Mouse (Mus musculus) heart, embryonic 10.5 days (tissue): ENCODE results near the gene Clcf1. TPM values are rescaled to one million over a fixed set of nuclear protein-coding genes. Genes with fewer than 3 reads are reported as not detected.
"Not testable (repeated sequence)": the region's sequence is repeated elsewhere in the genome, so short reads cannot be mapped to it uniquely, and the experiment has no call there.

ENCODE experiments used
- DNase-seq: peaks from one replicate; pipeline ENCODE4 v3.0.0-alpha.2; 2017; ENCODE audit warnings: low spot score
- H3K27ac ChIP-seq: fragments of 300-500 bp; sonication (generic); 2 replicates; pipeline ENCODE4 v1.5.1; 2016; ENCODE audit warnings: mild to moderate bottlenecking
- H3K27me3 ChIP-seq: fragments of 300-500 bp; sonication (generic); 2 replicates; pipeline ENCODE4 v1.6.1; 2016; ENCODE audit warnings: mild to moderate bottlenecking; ENCODE audit not compliant: poor library complexity, insufficient read depth, severe bottlenecking
- H3K36me3 ChIP-seq: fragments of 300-500 bp; sonication (generic); 2 replicates; pipeline ENCODE4 v1.6.1; 2016; ENCODE audit warnings: mild to moderate bottlenecking, moderate library complexity
- H3K4me1 ChIP-seq: fragments of 300-500 bp; sonication (generic); 2 replicates; pipeline ENCODE4 v1.6.1; 2016; ENCODE audit warnings: mild to moderate bottlenecking
- H3K4me3 ChIP-seq: fragments of 300-500 bp; sonication (generic); 2 replicates; pipeline ENCODE4 v1.5.1; 2016; ENCODE audit warnings: mild to moderate bottlenecking, moderate library complexity
- H3K9me3 ChIP-seq: fragments of 300-500 bp; sonication (generic); 2 replicates; pipeline ENCODE4 v1.6.1; 2016; ENCODE audit warnings: mild to moderate bottlenecking, moderate library complexity
- WGBS: fragments of 180-500 bp; shearing (Covaris S2); methylation state at CpG from one replicate; pipeline ENCODE4 v1.1.7; 2016; 5-methylcytosine and 5-hydroxymethylcytosine counted together
- polyA plus RNA-seq: library from polyadenylated mRNA; unstranded; fragments of >200 nt; fragmentation: Nextera tagmentation; extraction: Ambion mirVana; gene quantifications from 2 replicates; pipeline ENCODE4 v1.2.1, GENCODE M21; 2016

Gene Clcf1
- polyA plus RNA-seq, 1 experiment from 2014 or later, result 3.4 TPM

DNA sequence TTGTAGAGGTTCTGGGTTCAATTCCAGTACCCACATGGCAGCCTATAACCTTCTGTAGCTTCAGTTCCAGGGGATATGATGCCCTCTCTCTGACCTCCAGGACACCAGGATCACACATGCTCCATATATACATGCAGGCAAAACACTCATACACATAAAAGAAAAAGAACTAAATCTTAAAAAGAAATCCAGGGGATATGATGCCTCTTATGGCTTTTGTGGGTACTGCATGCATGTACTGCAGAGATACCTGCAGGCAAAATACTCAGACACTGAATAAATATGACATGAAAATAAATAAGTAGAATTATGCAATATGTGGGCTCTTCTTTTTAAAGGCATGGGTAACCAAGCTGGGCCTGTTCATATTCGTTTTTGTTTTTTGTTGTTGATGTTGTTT, 33.0 kb downstream of the Clcf1 start:
- no peak overlapping the region for H3K4me3 ChIP-seq
- no peak overlapping the region for H3K27ac ChIP-seq
- 51% methylated on average over 1 of the region's 1 CpGs for WGBS
- no peak for DNase-seq
- H3K36me3 ChIP-seq, result no peaks in the 10 kb centered on the region
- H3K27me3 ChIP-seq, result no peaks in the 10 kb centered on the region
- H3K9me3 ChIP-seq, result no peaks in the 10 kb centered on the region
- no peaks in the 10 kb centered on the region for H3K4me1 ChIP-seq

GRCm38 (mm10) chr19:4248683-4249082, 34.6 kb downstream of the Clcf1 start:
- 63% methylated on average over 1 of the region's 1 CpGs for WGBS
- H3K9me3 ChIP-seq, H3K36me3 ChIP-seq, H3K27ac ChIP-seq, H3K4me3 ChIP-seq, H3K27me3 ChIP-seq, DNase-seq, H3K4me1 ChIP-seq: not testable (repeated sequence)

DNA sequence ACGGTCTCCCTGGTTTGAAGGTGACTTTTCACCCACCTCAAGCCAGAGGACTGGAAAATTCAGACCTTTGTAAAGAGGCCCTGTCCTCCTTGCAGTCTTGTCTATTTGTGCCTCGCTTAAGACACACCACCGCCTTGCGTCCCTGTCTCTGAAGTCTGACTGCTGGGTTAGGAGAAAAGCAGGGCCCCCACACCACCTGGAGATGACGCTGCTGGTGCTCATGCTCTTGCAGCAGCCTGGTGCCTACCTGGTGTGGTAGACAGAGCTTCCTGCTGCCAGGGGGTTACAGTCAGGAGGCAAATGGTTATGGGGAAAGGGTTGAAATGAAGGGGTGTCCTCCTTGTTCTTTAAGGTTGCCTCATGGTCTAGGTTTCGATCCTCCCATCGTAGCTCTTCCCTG, 40.2 kb downstream of the Clcf1 start:
- no peak for DNase-seq
- Histone ChIP-seq H3K4me1 (peaks cover 21% of the 10 kb centered on the region), H3K27me3 (peaks cover 4% of the 10 kb centered on the region; the same call in 1 of the 2 replicates), H3K9me3 (no peaks in the 10 kb centered on the region), H3K4me3 (no peak overlapping the region), H3K27ac (no peak overlapping the region), H3K36me3 (no peaks in the 10 kb centered on the region)
- 77% methylated on average over 7 of the region's 7 CpGs for WGBS

DNA sequence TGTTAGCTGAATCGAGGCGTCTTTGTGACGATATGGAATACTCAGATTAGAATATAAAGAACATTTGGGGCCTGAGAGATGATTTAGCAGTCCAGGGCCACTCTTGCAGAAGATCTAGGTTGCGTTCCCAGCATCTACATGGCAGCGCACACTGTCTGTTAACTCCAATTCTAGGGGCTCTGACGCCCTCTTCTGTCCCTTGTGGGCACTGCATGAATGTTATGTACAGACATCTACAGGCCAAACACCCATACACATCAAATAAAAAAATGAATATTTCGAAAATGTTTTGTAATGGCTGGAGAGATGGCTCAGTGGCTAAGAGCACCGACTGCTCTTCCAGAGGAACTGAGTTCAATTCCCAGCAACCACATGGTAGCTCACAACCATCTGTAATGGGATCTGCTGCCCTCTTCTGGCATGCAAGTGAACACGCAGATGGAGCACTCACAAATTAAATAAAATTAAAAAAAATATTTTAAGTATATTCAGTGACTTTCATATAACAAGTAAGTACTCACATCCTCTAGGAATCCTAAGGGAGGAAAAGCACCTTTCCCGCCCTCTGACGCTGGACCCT, 41.6 kb downstream of the Clcf1 start:
- WGBS, result 69% methylated on average over 11 of the region's 11 CpGs
- H3K27me3 ChIP-seq, result peaks cover 4% of the 10 kb centered on the region; the same call in 1 of the 2 replicates
- H3K4me3 ChIP-seq, result no peak overlapping the region
- DNase-seq, result no peak
- no peak overlapping the region for H3K27ac ChIP-seq
- peaks cover 26% of the 10 kb centered on the region for H3K4me1 ChIP-seq
- no peaks in the 10 kb centered on the region for H3K9me3 ChIP-seq
- no peaks in the 10 kb centered on the region for H3K36me3 ChIP-seq

DNA sequence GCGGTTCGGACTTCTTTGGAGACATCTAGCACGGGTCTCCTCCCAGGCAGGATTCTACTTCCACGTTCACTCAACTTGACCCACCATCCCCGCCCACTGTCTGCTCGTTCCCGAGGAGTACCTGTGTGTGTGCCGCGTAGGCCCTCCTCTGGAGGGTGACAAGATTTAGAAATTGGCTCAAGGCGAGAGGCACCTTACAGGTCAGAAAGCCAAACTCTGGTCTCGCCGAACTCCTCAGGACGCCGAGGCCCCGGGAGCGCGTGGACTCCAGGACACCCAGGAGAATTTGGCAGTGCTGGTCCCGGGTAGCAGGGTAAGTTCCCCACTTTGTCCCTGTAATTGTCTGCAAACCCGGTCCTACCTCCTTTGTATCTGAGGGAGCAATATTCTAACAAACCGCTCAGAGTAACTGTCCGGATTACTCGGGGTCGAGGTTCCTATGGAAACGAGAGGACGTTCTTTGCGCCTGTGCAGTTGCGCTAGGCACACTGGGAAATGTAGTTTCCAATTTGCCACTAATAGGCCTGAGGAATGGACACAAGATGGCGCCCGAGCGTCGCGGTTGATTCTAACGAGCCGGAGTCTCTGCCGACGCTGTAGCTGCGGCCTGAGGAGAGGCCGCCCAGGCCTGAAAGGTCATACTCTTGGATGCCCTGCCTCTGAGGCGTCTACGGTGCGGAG, 43.3 kb downstream of the Clcf1 start:
- Histone ChIP-seq H3K4me3 (peak overlapping the region; percentile 69), H3K27ac (peak overlapping the region; percentile 81), H3K36me3 (no peaks in the 10 kb centered on the region), H3K27me3 (peaks cover 4% of the 10 kb centered on the region; the same call in 1 of the 2 replicates), H3K4me1 (peaks cover 30% of the 10 kb centered on the region), H3K9me3 (no peaks in the 10 kb centered on the region)
- WGBS, result 1% methylated on average over 41 of the region's 41 CpGs
- peak; percentile 95 for DNase-seq

- Histone ChIP-seq H3K9me3 (no peaks in the 10 kb centered on the region), H3K27ac (peak overlapping the region; percentile 81), H3K4me1 (peaks cover 30% of the 10 kb centered on the region), H3K36me3 (no peaks in the 10 kb centered on the region), H3K27me3 (peaks cover 4% of the 10 kb centered on the region; the same call in 1 of the 2 replicates), H3K4me3 (peak overlapping the region; percentile 69)
- 23% methylated on average over 12 of the region's 12 CpGs for WGBS
- no peak for DNase-seq
Measured at GRCm38 (mm10) chr19:4257897-4258252, 43.8 kb downstream of the Clcf1 start.

DNA sequence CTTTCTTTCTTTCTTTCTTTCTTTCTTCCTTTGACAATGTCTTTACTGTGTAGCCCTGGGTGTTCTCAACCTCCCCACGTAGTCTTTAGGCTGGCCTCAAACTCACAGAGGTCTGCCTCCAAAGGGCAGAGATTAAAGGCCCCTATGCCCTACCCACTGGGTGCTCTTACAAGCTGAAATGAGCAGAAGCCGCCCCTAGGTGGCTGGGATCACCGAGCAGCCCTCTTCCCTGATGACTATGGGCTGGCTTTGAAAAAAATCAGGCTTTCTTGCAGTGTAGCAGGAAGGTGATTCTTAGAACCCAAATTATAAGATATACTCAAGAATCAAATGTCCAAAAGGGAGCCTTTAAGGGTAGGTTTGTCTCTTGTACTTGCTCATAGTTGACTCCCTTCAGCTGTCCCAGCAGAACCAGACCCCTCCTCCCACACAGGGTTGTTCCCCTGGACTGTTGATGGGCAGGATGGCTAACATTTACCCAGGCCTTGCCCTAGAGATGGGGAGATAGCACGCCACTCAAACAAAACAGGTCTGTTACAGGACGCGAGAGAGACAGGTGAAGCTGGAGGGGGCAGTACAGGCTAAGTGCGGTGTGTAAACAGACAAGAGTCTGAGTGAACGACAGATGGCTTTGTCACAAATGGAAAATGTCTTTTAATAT, 47.1 kb downstream of the Clcf1 start:
- Histone ChIP-seq H3K27me3 (peaks cover 30% of the 10 kb centered on the region), H3K4me1 (peaks cover 28% of the 10 kb centered on the region), H3K36me3 (no peaks in the 10 kb centered on the region), H3K9me3 (no peaks in the 10 kb centered on the region), H3K4me3 (no peak overlapping the region), H3K27ac (no peak overlapping the region)
- WGBS, result 59% methylated on average over 8 of the region's 8 CpGs
- DNase-seq, result no peak

- Histone ChIP-seq H3K4me3 (no peak overlapping the region), H3K27me3 (peaks cover 40% of the 10 kb centered on the region), H3K27ac (no peak overlapping the region), H3K36me3 (no peaks in the 10 kb centered on the region), H3K9me3 (no peaks in the 10 kb centered on the region), H3K4me1 (peaks cover 23% of the 10 kb centered on the region)
- WGBS, result 69% methylated on average over 6 of the region's 6 CpGs
- no peak for DNase-seq
Measured at GRCm38 (mm10) chr19:4262756-4263155, 48.7 kb downstream of the Clcf1 start.

- WGBS, result 60% methylated on average over 14 of the region's 14 CpGs
- DNase-seq, result no peak
Measured at GRCm38 (mm10) chr19:4263702-4264101, 49.7 kb downstream of the Clcf1 start.

GRCm38 (mm10) chr19:4264171-4264780, 50.2 kb downstream of the Clcf1 start:
- H3K27ac ChIP-seq, result no peak overlapping the region
- WGBS, result 85% methylated on average over 6 of the region's 6 CpGs
- H3K27me3 ChIP-seq, result peaks cover 55% of the 10 kb centered on the region
- H3K4me3 ChIP-seq, result no peak overlapping the region
- H3K36me3 ChIP-seq, result no peaks in the 10 kb centered on the region
- no peaks in the 10 kb centered on the region for H3K9me3 ChIP-seq
- H3K4me1 ChIP-seq, result peaks cover 28% of the 10 kb centered on the region
- DNase-seq, result no peak

More at GRCm38 (mm10) chr19:4263702-4264101, 49.7 kb downstream of the Clcf1 start:
- Histone ChIP-seq H3K27ac (no peak overlapping the region), H3K36me3 (no peaks in the 10 kb centered on the region), H3K9me3 (no peaks in the 10 kb centered on the region), H3K4me1 (peaks cover 22% of the 10 kb centered on the region), H3K27me3 (peaks cover 49% of the 10 kb centered on the region), H3K4me3 (no peak overlapping the region)

DNA sequence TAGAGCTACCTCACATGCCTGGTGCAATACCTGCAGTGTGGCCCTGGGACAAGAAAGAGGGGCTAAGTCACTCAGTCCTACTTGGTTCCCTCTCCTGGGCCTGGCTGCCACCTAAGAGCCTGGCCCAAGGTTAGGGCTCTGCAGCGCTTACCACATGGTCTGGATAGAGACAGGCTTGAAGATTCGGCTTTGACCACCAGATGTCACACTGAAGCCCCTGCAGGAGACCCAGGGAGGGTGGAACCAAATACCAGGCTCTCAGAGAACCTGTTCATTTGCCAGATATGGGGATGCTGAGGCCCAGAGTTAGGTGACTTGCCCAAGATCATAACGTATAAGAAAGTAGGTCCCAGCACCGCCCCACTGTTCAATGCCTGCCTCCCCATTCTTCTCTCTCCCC, 51.9 kb downstream of the Clcf1 start:
- Histone ChIP-seq H3K36me3 (0 out of 2 replicates have a peak, but pooled peaks cover 4% of the 10 kb centered on the region), H3K27ac (no peak overlapping the region), H3K4me1 (peaks cover 22% of the 10 kb centered on the region), H3K27me3 (peaks cover 72% of the 10 kb centered on the region), H3K9me3 (no peaks in the 10 kb centered on the region), H3K4me3 (no peak overlapping the region)
- WGBS, result 53% methylated on average over 4 of the region's 4 CpGs
- no peak for DNase-seq

DNA sequence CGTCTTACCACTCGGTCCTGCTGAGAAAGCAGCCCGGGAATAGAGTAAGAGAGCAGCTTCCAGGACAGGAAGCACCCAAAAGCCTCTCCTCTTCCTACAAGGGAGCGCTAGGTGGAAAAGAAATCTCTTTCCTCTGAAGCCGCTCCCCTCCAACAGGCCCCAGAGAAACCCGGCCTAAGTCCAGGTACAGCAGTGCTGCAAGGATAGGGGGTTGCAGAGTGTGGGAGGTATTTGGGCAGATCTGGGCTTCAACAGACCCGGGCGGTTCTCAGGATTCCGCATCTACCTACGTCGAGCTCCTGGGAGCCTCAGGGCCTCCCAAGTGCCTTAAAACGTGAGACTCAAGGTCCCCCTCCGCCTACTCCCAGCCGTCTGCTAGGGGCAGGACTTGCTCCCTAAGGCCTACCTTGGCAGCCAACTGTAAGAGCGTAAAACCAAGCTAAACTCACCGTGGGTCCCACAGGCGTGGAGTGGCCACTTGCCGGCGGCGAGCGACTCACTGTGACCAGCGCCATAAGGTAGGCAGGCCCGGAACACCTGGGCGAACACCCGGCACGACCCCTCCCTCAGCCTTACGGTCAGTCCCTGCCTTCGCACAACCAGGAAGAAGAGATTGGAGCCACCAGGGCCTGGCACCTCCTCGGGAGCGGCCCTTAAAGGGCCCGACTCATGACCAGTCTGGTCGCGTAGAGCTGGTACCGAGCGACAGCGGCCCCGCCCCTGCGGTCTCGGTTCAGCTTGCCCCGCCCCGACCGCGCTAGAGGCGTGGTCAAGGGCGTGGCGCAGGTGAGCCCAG, 54.7 kb downstream of the Clcf1 start, which contains the start of gene Ssh3:
Ssh3 (minus strand) TSS at position 615 of the 796 bp plus-strand sequence.
- DNase-seq, result peak; percentile 83
- Histone ChIP-seq H3K4me1 (peaks cover 10% of the 10 kb centered on the region), H3K27me3 (peaks cover 75% of the 10 kb centered on the region), H3K4me3 (peak within 1 kb of the TSS; percentile 65), H3K36me3 (0 out of 2 replicates have a peak, but pooled peaks cover 4% of the 10 kb centered on the region), H3K27ac (peak within 1 kb of the TSS; percentile 26), H3K9me3 (no peaks in the 10 kb centered on the region)
- WGBS, result 5% methylated on average over 46 of the region's 46 CpGs
